Mouse (Mus musculus) retina, adult 2 months (tissue): ENCODE results near the gene Mrps35.

ENCODE experiments used
- DNase-seq: peaks from one replicate; pipeline ENCODE4 v3.0.0-alpha.2; 2012; ENCODE audit warnings: low read depth, low spot score

The Mrps35 gene

GRCm38 (mm10) chr6:147029591-147029990 is 13.0 kb upstream of the Mrps35 start:
- DNase-seq: no peak

GRCm38 (mm10) chr6:147030096-147030885 is 12.3 kb upstream of the Mrps35 start:
- no peak for DNase-seq

GRCm38 (mm10) chr6:147032303-147032925 is 10.2 kb upstream of the Mrps35 start, which contains the start of gene Rep15:
Gene Rep15 (plus strand): TSS chr6:147032584.
- DNase-seq: no peak

GRCm38 (mm10) chr6:147043633-147044032 is 1.1 kb downstream of the Mrps35 start:
- DNase-seq: peak; percentile 29

GRCm38 (mm10) chr6:147049239-147049805 is 6.8 kb downstream of the Mrps35 start:
- no peak for DNase-seq

- DNase-seq: no peak
Observed at GRCm38 (mm10) chr6:147051666-147052065, 9.1 kb downstream of the Mrps35 start.

- no peak for DNase-seq
Observed at GRCm38 (mm10) chr6:147052440-147052839, 9.9 kb downstream of the Mrps35 start.

GRCm38 (mm10) chr6:147053785-147054646 is 11.5 kb downstream of the Mrps35 start:
- DNase-seq: no peak

- DNase-seq: no peak
Observed at GRCm38 (mm10) chr6:147055374-147055977, 12.9 kb downstream of the Mrps35 start.

- no peak for DNase-seq
Observed at GRCm38 (mm10) chr6:147059326-147059725, 16.8 kb downstream of the Mrps35 start.

GRCm38 (mm10) chr6:147061630-147062029 is 19.1 kb downstream of the Mrps35 start:
- DNase-seq: no peak

- DNase-seq: no peak
Observed at GRCm38 (mm10) chr6:147062034-147062433, 19.5 kb downstream of the Mrps35 start.

GRCm38 (mm10) chr6:147062694-147063093 is 20.1 kb downstream of the Mrps35 start:
- no peak for DNase-seq

- DNase-seq: no peak
Observed at GRCm38 (mm10) chr6:147064226-147064943, 21.8 kb downstream of the Mrps35 start.

- no peak for DNase-seq
Observed at GRCm38 (mm10) chr6:147064944-147065261, 22.3 kb downstream of the Mrps35 start.

GRCm38 (mm10) chr6:147075808-147076387 is 33.3 kb downstream of the Mrps35 start:
- DNase-seq: no peak

- no peak for DNase-seq
Observed at GRCm38 (mm10) chr6:147076878-147077277, 34.3 kb downstream of the Mrps35 start.

- DNase-seq: no peak
Observed at GRCm38 (mm10) chr6:147079919-147080318, 37.4 kb downstream of the Mrps35 start.

- no peak for DNase-seq
Observed at GRCm38 (mm10) chr6:147085398-147086040, 43.0 kb downstream of the Mrps35 start.
